Mouse (Mus musculus): Measurements from ENCODE around the gene Med15. TPM values are rescaled to one million over a fixed set of nuclear protein-coding genes. Genes with fewer than 3 reads are reported as not detected.

Med15 gene
- polyA plus RNA-seq, 1 experiment from 2014 or later = 32.8 TPM

GRCm38 (mm10) chr16:17656212-17656871 lies 76.3 kb downstream of the Med15 start:
- Histone ChIP-seq H3K36me3 (replicated peaks; ENCODE audit: control insufficient read depth, insufficient read depth, low read depth, low read length) (peaks cover 2% of the 10 kb centered on the region), H3K4me2 (ENCODE audit: low read depth, low read length) (no peak overlapping the region), H3K4me3 (ENCODE audit: low read depth, low read length) (no peak overlapping the region), H3K9me3 (replicated peaks; ENCODE audit: control insufficient read depth, low read length) (no peaks in the 10 kb centered on the region), H3K4me1 (ENCODE audit: control insufficient read depth, insufficient read depth, low read length) (no peaks in the 10 kb centered on the region), H3K27me3 (ENCODE audit: control insufficient read depth, insufficient read depth, low read length) (no peaks in the 10 kb centered on the region), H3K9ac (replicated peaks; ENCODE audit: low read length) (no peak overlapping the region), H3K27ac (replicated peaks; ENCODE audit: low read depth, low read length) (no peak overlapping the region)
- ATAC-seq (replicated peaks; ENCODE audit: insufficient number of reproducible peaks, low FRiP score, low TSS enrichment, low read depth) = no peak
- DNase-seq (ENCODE audit: low spot score) = no peak
- WGBS = 87% methylated on average over 5 of the region's 5 CpGs

GRCm38 (mm10) chr16:17654188-17654795 lies 78.4 kb downstream of the Med15 start:
- DNase-seq (ENCODE audit: low spot score) (no peak), ATAC-seq (replicated peaks; ENCODE audit: insufficient number of reproducible peaks, low FRiP score, low TSS enrichment, low read depth) (no peak)
- no peaks in the 10 kb centered on the region for H3K4me1 ChIP-seq (ENCODE audit: control insufficient read depth, insufficient read depth, low read length)
- 88% methylated on average over 4 of the region's 4 CpGs for WGBS
- H3K36me3 ChIP-seq (replicated peaks; ENCODE audit: control insufficient read depth, insufficient read depth, low read depth, low read length) = peaks cover 7% of the 10 kb centered on the region
- H3K27ac ChIP-seq (replicated peaks; ENCODE audit: low read depth, low read length) = no peak overlapping the region
- H3K9ac ChIP-seq (replicated peaks; ENCODE audit: low read length) = no peak overlapping the region
- H3K27me3 ChIP-seq (ENCODE audit: control insufficient read depth, insufficient read depth, low read length) = no peaks in the 10 kb centered on the region
- no peak overlapping the region for H3K4me2 ChIP-seq (ENCODE audit: low read depth, low read length)
- H3K9me3 ChIP-seq (replicated peaks; ENCODE audit: control insufficient read depth, low read length) = no peaks in the 10 kb centered on the region
- no peak overlapping the region for H3K4me3 ChIP-seq (ENCODE audit: low read depth, low read length)

GRCm38 (mm10) chr16:17653601-17654000 lies 79.1 kb downstream of the Med15 start:
- Histone ChIP-seq H3K36me3 (replicated peaks; ENCODE audit: control insufficient read depth, insufficient read depth, low read depth, low read length) (peaks cover 7% of the 10 kb centered on the region), H3K9me3 (replicated peaks; ENCODE audit: control insufficient read depth, low read length) (no peaks in the 10 kb centered on the region), H3K4me2 (ENCODE audit: low read depth, low read length) (no peak overlapping the region), H3K4me1 (ENCODE audit: control insufficient read depth, insufficient read depth, low read length) (no peaks in the 10 kb centered on the region), H3K27me3 (ENCODE audit: control insufficient read depth, insufficient read depth, low read length) (no peaks in the 10 kb centered on the region), H3K4me3 (ENCODE audit: low read depth, low read length) (no peak overlapping the region), H3K9ac (replicated peaks; ENCODE audit: low read length) (no peak overlapping the region), H3K27ac (replicated peaks; ENCODE audit: low read depth, low read length) (no peak overlapping the region)
- DNase-seq (ENCODE audit: low spot score) (no peak), ATAC-seq (replicated peaks; ENCODE audit: insufficient number of reproducible peaks, low FRiP score, low TSS enrichment, low read depth) (no peak)
- 92% methylated on average over 5 of the region's 5 CpGs for WGBS

GRCm38 (mm10) chr16:17652607-17653006 lies 80.1 kb downstream of the Med15 start:
- Histone ChIP-seq H3K4me3 (ENCODE audit: low read depth, low read length) (no peak overlapping the region), H3K27me3 (ENCODE audit: control insufficient read depth, insufficient read depth, low read length) (no peaks in the 10 kb centered on the region), H3K9ac (replicated peaks; ENCODE audit: low read length) (no peak overlapping the region), H3K9me3 (replicated peaks; ENCODE audit: control insufficient read depth, low read length) (no peaks in the 10 kb centered on the region), H3K4me1 (ENCODE audit: control insufficient read depth, insufficient read depth, low read length) (no peaks in the 10 kb centered on the region), H3K4me2 (ENCODE audit: low read depth, low read length) (no peak overlapping the region), H3K36me3 (replicated peaks; ENCODE audit: control insufficient read depth, insufficient read depth, low read depth, low read length) (peaks cover 7% of the 10 kb centered on the region), H3K27ac (replicated peaks; ENCODE audit: low read depth, low read length) (no peak overlapping the region)
- ATAC-seq (replicated peaks; ENCODE audit: insufficient number of reproducible peaks, low FRiP score, low TSS enrichment, low read depth) (no peak), DNase-seq (ENCODE audit: low spot score) (no peak)
- WGBS = 90% methylated on average over 4 of the region's 4 CpGs

- no peak for DNase-seq (ENCODE audit: low spot score)
- Histone ChIP-seq H3K27me3 (ENCODE audit: control insufficient read depth, insufficient read depth, low read length) (no peaks in the 10 kb centered on the region), H3K4me2 (ENCODE audit: low read depth, low read length) (no peak overlapping the region), H3K9ac (replicated peaks; ENCODE audit: low read length) (no peak overlapping the region), H3K4me1 (ENCODE audit: control insufficient read depth, insufficient read depth, low read length) (no peaks in the 10 kb centered on the region; the same call in 1 of the 2 replicates), H3K9me3 (replicated peaks; ENCODE audit: control insufficient read depth, low read length) (no peaks in the 10 kb centered on the region), H3K27ac (replicated peaks; ENCODE audit: low read depth, low read length) (no peak overlapping the region), H3K4me3 (ENCODE audit: low read depth, low read length) (no peak overlapping the region), H3K36me3 (replicated peaks; ENCODE audit: control insufficient read depth, insufficient read depth, low read depth, low read length) (peaks cover 7% of the 10 kb centered on the region)
- 96% methylated on average over 1 of the region's 1 CpGs for WGBS
- ATAC-seq (replicated peaks; ENCODE audit: insufficient number of reproducible peaks, low FRiP score, low TSS enrichment, low read depth) = no peak
These were observed 82.0 kb downstream of the Med15 start for GRCm38 (mm10) chr16:17650711-17651110.

- no peak for DNase-seq (ENCODE audit: low spot score)
- ATAC-seq (replicated peaks; ENCODE audit: insufficient number of reproducible peaks, low FRiP score, low TSS enrichment, low read depth) = no peak
- 89% methylated on average over 16 of the region's 16 CpGs for WGBS
These were observed 82.6 kb downstream of the Med15 start for GRCm38 (mm10) chr16:17649925-17650605.

GRCm38 (mm10) chr16:17647566-17648340 lies 84.9 kb downstream of the Med15 start:
- Histone ChIP-seq H3K27me3 (ENCODE audit: control insufficient read depth, insufficient read depth, low read length) (no peaks in the 10 kb centered on the region), H3K27ac (replicated peaks; ENCODE audit: low read depth, low read length) (no peak overlapping the region), H3K9ac (replicated peaks; ENCODE audit: low read length) (peak overlapping the region; percentile 18; the same call in 1 of the 2 replicates), H3K4me2 (ENCODE audit: low read depth, low read length) (no peak overlapping the region), H3K4me3 (ENCODE audit: low read depth, low read length) (no peak overlapping the region), H3K4me1 (ENCODE audit: control insufficient read depth, insufficient read depth, low read length) (no peaks in the 10 kb centered on the region; the same call in 1 of the 2 replicates), H3K36me3 (replicated peaks; ENCODE audit: control insufficient read depth, insufficient read depth, low read depth, low read length) (peaks cover 8% of the 10 kb centered on the region), H3K9me3 (replicated peaks; ENCODE audit: control insufficient read depth, low read length) (no peaks in the 10 kb centered on the region)
- WGBS = 83% methylated on average over 10 of the region's 10 CpGs
- DNase-seq (ENCODE audit: low spot score) = no peak
- no peak for ATAC-seq (replicated peaks; ENCODE audit: insufficient number of reproducible peaks, low FRiP score, low TSS enrichment, low read depth)

More at GRCm38 (mm10) chr16:17649925-17650605, 82.6 kb downstream of the Med15 start:
- H3K27ac ChIP-seq (replicated peaks; ENCODE audit: low read depth, low read length) = no peak overlapping the region
- H3K36me3 ChIP-seq (replicated peaks; ENCODE audit: control insufficient read depth, insufficient read depth, low read depth, low read length) = peaks cover 7% of the 10 kb centered on the region
- H3K4me2 ChIP-seq (ENCODE audit: low read depth, low read length) = no peak overlapping the region
- H3K9ac ChIP-seq (replicated peaks; ENCODE audit: low read length) = no peak overlapping the region
- H3K27me3 ChIP-seq (ENCODE audit: control insufficient read depth, insufficient read depth, low read length) = no peaks in the 10 kb centered on the region
- no peak overlapping the region for H3K4me3 ChIP-seq (ENCODE audit: low read depth, low read length)
- H3K9me3 ChIP-seq (replicated peaks; ENCODE audit: control insufficient read depth, low read length) = no peaks in the 10 kb centered on the region
- no peaks in the 10 kb centered on the region; the same call in 1 of the 2 replicates for H3K4me1 ChIP-seq (ENCODE audit: control insufficient read depth, insufficient read depth, low read length)
